Mouse (Mus musculus): ENCODE measurements at regions not wholly inside any gene's neighbourhood (a gene's known extent, or its start where the extent isn't known, plus 50 kb on each side); places are given as distances from the start of the nearest gene placed in this dataset.
"Not testable (repeated sequence)": the region's sequence is repeated elsewhere in the genome, so short reads cannot be mapped to it uniquely, and the experiment has no call there.

GRCm38 (mm10) chr7:8068092-8068491 is 93.4 kb downstream of the Vmn2r41 start:
- peak in 1 of 2 experiments; percentile 10 for DNase-seq (ENCODE audit: extremely low spot score in 1 of 2, low spot score in 2 of 2)
- intact Hi-C loops (cut with DNase I), result not testable (repeated sequence)
